ENCODE assay signal across 12 mouse cellular contexts in the genomic region with DNA sequence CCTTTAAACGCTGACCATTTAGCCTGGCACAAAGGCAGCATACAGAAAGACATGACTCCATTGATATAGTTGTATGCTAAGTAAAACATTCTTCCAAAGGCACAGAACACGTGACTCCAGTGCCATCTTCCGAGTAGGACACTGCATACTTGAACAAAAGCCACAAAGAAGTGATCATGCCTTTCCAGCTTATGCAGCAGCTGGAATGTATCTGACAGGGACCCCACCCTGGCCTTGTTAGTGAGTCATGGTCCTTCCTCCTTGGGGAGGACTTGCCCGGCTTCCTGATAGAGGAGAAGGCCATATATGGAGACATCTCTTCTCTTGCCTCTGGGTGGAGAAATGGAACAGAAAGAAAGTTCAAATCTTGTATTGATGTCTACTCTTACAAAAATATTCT.
DNase-seq lines count a peak whose midpoint lies in the region; ATAC-seq and TF ChIP-seq lines count a peak whose summit lies in the region.
"Had no signal": no experiment of that assay in that cellular context is flagged by ENCODE, and none has a peak within 500 bp of the region (broad histone marks: within the 10 kb centered on the region; RNA-seq: fewer than 3 reads in every experiment).

No protein-coding gene starts in this region.

- no peak for TF ChIP-seq CTCF in kidney, postnatal 0 days (IDR thresholded peaks at IDR 0.05; ENCODE audit: low read depth)
- TF ChIP-seq CTCF in kidney, adult 2 months (conservative IDR thresholded peaks at IDR 0.05; ENCODE audit: insufficient read depth, insufficient read length, low read depth, low read length): no peak
- no peak for TF ChIP-seq CTCF in forebrain, postnatal 0 days (IDR thresholded peaks at IDR 0.05; ENCODE audit: low read depth)

- DNase-seq in kidney, postnatal 0 days (ENCODE audit: low spot score): peak; percentile 51
- no peak for DNase-seq in kidney, adult 2 months
- peak; percentile 62 for DNase-seq in NIH3T3 (ENCODE audit: low read depth)
- DNase-seq in skeletal muscle tissue, adult 2 months (ENCODE audit: low read depth, low spot score): peak; percentile 38
- no peak for DNase-seq in forebrain, postnatal 0 days
- DNase-seq: layer of hippocampus, adult 9-11 months; right cerebral cortex, postnatal 25 days had no signal

- H3K9ac ChIP-seq in kidney, postnatal 0 days (ENCODE audit: low read depth, low read length): no peak overlapping the region
- no peak overlapping the region for H3K9ac ChIP-seq in heart, embryonic 15.5 days
- H3K9ac ChIP-seq in forebrain, postnatal 0 days: no peak overlapping the region
- H3K9ac ChIP-seq: forebrain, embryonic 12.5 days; limb, embryonic 15.5 days; neural tube, embryonic 12.5 days had no signal

- no peaks in the 10 kb centered on the region for H3K9me3 ChIP-seq in kidney, postnatal 0 days (replicated peaks; ENCODE audit: low read length)
- H3K9me3 ChIP-seq in heart, embryonic 15.5 days (replicated peaks): no peaks in the 10 kb centered on the region
- H3K9me3 ChIP-seq in forebrain, postnatal 0 days (ENCODE audit: low read length): no peaks in the 10 kb centered on the region
- H3K9me3 ChIP-seq: forebrain, embryonic 12.5 days; limb, embryonic 15.5 days; neural tube, embryonic 12.5 days had no signal

- H3K4me1 ChIP-seq in kidney, postnatal 0 days (replicated peaks; ENCODE audit: insufficient read depth, low read length): no peaks in the 10 kb centered on the region
- no peaks in the 10 kb centered on the region for H3K4me1 ChIP-seq in kidney, adult 2 months (ENCODE audit: control insufficient read depth, insufficient read depth, low read length)
- no peaks in the 10 kb centered on the region; the same call in 1 of the 2 replicates for H3K4me1 ChIP-seq in heart, embryonic 15.5 days (replicated peaks)
- H3K4me1 ChIP-seq in forebrain, postnatal 0 days (ENCODE audit: insufficient read depth): peaks cover 9% of the 10 kb centered on the region; the same call in 1 of the 2 replicates
- H3K4me1 ChIP-seq: limb, embryonic 15.5 days; neural tube, embryonic 12.5 days had no signal

- H3K4me3 ChIP-seq in kidney, postnatal 0 days (replicated peaks; ENCODE audit: low read depth, low read length): no peak overlapping the region
- H3K4me3 ChIP-seq in kidney, adult 2 months (ENCODE audit: insufficient read depth, low read depth, low read length): no peak overlapping the region
- H3K4me3 ChIP-seq in heart, embryonic 15.5 days: no peak overlapping the region
- H3K4me3 ChIP-seq in forebrain, postnatal 0 days (ENCODE audit: low read depth, low read length): no peak overlapping the region
- H3K4me3 ChIP-seq: forebrain, embryonic 12.5 days; limb, embryonic 15.5 days; neural tube, embryonic 12.5 days had no signal

- H3K4me2 ChIP-seq in kidney, postnatal 0 days (ENCODE audit: low read length): no peak overlapping the region
- H3K4me2 ChIP-seq in heart, embryonic 15.5 days: no peak overlapping the region
- H3K4me2 ChIP-seq in forebrain, postnatal 0 days (ENCODE audit: low read depth): no peak overlapping the region
- H3K4me2 ChIP-seq: forebrain, embryonic 12.5 days; limb, embryonic 15.5 days; neural tube, embryonic 12.5 days had no signal

- no peaks in the 10 kb centered on the region for H3K36me3 ChIP-seq in kidney, postnatal 0 days (ENCODE audit: insufficient read depth, low read length)
- H3K36me3 ChIP-seq in kidney, adult 2 months (ENCODE audit: control insufficient read depth, insufficient read depth, low read length): no peaks in the 10 kb centered on the region
- H3K36me3 ChIP-seq in heart, embryonic 15.5 days: no peaks in the 10 kb centered on the region
- no peaks in the 10 kb centered on the region for H3K36me3 ChIP-seq in forebrain, postnatal 0 days (ENCODE audit: insufficient read depth)
- H3K36me3 ChIP-seq: forebrain, embryonic 12.5 days; limb, embryonic 15.5 days; neural tube, embryonic 12.5 days had no signal

- no peaks in the 10 kb centered on the region for H3K27me3 ChIP-seq in kidney, postnatal 0 days (ENCODE audit: insufficient read depth, low read length)
- H3K27me3 ChIP-seq in kidney, adult 2 months (replicated peaks; ENCODE audit: control insufficient read depth, insufficient read depth, low read length): no peaks in the 10 kb centered on the region
- H3K27me3 ChIP-seq in heart, embryonic 15.5 days: no peaks in the 10 kb centered on the region
- no peaks in the 10 kb centered on the region for H3K27me3 ChIP-seq in forebrain, postnatal 0 days (ENCODE audit: insufficient read depth, low read length)
- H3K27me3 ChIP-seq: forebrain, embryonic 12.5 days; limb, embryonic 15.5 days; neural tube, embryonic 12.5 days had no signal

- no peak for TF ChIP-seq POLR2A in kidney, adult 2 months (IDR thresholded peaks at IDR 0.05; ENCODE audit: low read depth, low read length)

- ATAC-seq in kidney, postnatal 0 days (replicated peaks; ENCODE audit: low FRiP score, low read depth): peak; percentile 46; the same call in 1 of the 2 replicates
- 0 out of 2 replicates have a peak, but pooled peaks have one; percentile 31 for ATAC-seq in heart, embryonic 15.5 days (replicated peaks; ENCODE audit: insufficient number of reproducible peaks, insufficient read depth, low FRiP score, low read depth)
- ATAC-seq in frontal cortex, adult (ENCODE audit: low TSS enrichment): no peak
- no peak for ATAC-seq in forebrain, postnatal 0 days

- H3K27ac ChIP-seq in kidney, postnatal 0 days: no peak overlapping the region
- H3K27ac ChIP-seq in kidney, adult 2 months (ENCODE audit: insufficient read depth, low read depth, low read length): no peak overlapping the region
- no peak overlapping the region for H3K27ac ChIP-seq in heart, embryonic 15.5 days
- H3K27ac ChIP-seq in forebrain, postnatal 0 days (ENCODE audit: low read depth, low read length): no peak overlapping the region
- H3K27ac ChIP-seq: forebrain, embryonic 12.5 days; limb, embryonic 15.5 days; neural tube, embryonic 12.5 days had no signal

- 65% methylated on average over 4 of the region's 4 CpGs for WGBS in kidney, postnatal 0 days
- 64% methylated on average over 4 of the region's 4 CpGs for WGBS in kidney, adult 2 months
- 59% methylated on average over 4 of the region's 4 CpGs for WGBS in heart, embryonic 15.5 days
- 82% methylated on average over 4 of the region's 4 CpGs for WGBS in forebrain, postnatal 0 days

Comparison
In these comparisons a context has a peak if more than half of its experiments do, and no peak if none do; other contexts are left out.
1. DNase-seq: peak in kidney, postnatal 0 days (single experiment), NIH3T3 (single experiment) and skeletal muscle tissue, adult 2 months (single experiment); none in kidney, adult 2 months (single experiment) and forebrain, postnatal 0 days (single experiment).
2. ATAC-seq: peak in kidney, postnatal 0 days (single experiment) and heart, embryonic 15.5 days (single experiment); none in frontal cortex, adult (single experiment) and forebrain, postnatal 0 days (single experiment).